Mouse (Mus musculus) cerebellum, adult 9-11 months (tissue): ENCODE results near the gene Ubr3.

Experiments
- DNase-seq: peaks from one replicate; pipeline ENCODE4 v3.0.0; 2022

Gene Ubr3

GRCm38 (mm10) chr2:70035358-70035757 is 138.3 kb downstream of the Ubr3 start:
- no peak for DNase-seq

- no peak for DNase-seq
Measured at GRCm38 (mm10) chr2:70037221-70037620, 140.2 kb downstream of the Ubr3 start.

- no peak for DNase-seq
Measured at GRCm38 (mm10) chr2:70038752-70039151, 141.7 kb downstream of the Ubr3 start, which contains the start of gene Myo3b. Myo3b (plus strand) TSS chr2:70039126.

- no peak for DNase-seq
Measured at GRCm38 (mm10) chr2:70044466-70044865, 147.4 kb downstream of the Ubr3 start.

- no peak for DNase-seq
Measured at GRCm38 (mm10) chr2:70047868-70048267, 150.8 kb downstream of the Ubr3 start.

GRCm38 (mm10) chr2:70053803-70054202 is 156.8 kb downstream of the Ubr3 start:
- DNase-seq: no peak

- DNase-seq: no peak
Measured at GRCm38 (mm10) chr2:70058201-70058600, 161.2 kb downstream of the Ubr3 start.

GRCm38 (mm10) chr2:70060359-70061345 is 163.6 kb downstream of the Ubr3 start:
- no peak for DNase-seq

- no peak for DNase-seq
Measured at GRCm38 (mm10) chr2:70065116-70065515, 168.1 kb downstream of the Ubr3 start.

GRCm38 (mm10) chr2:70065729-70066300 is 168.8 kb downstream of the Ubr3 start:
- DNase-seq: no peak

GRCm38 (mm10) chr2:70066338-70067022 is 169.4 kb downstream of the Ubr3 start:
- DNase-seq: no peak

- no peak for DNase-seq
Measured at GRCm38 (mm10) chr2:70069861-70070260, 172.8 kb downstream of the Ubr3 start.
